Mouse (Mus musculus) CH12.LX (cell line): ENCODE measurements at regions not wholly inside any gene's neighbourhood (a gene's known extent, or its start where the extent isn't known, plus 50 kb on each side); places are given as distances from the start of the nearest gene placed in this dataset.

Source experiments
- CHD1 ChIP-seq: IDR thresholded peaks from 2 replicates; pipeline ENCODE4 v1.6.1; 2012; ENCODE audit warnings: low read depth, low read length, improper control_type of control experiment, inconsistent platforms
- CTCF ChIP-seq, 2 experiments: IDR thresholded peaks in 1 of 2; conservative IDR thresholded peaks in 1 of 2; 2 replicates each; pipeline ENCODE4 v1.5.1; 2011 to 2012; ENCODE audit warnings: low read depth in 2 of 2, low read length in 2 of 2, improper control_type of control experiment in 1 of 2, inconsistent platforms in 1 of 2, mild to moderate bottlenecking in 1 of 2, moderate library complexity in 1 of 2
- EP300 ChIP-seq: IDR thresholded peaks from 2 replicates; pipeline ENCODE4 v1.6.1; 2011; ENCODE audit warnings: low read length, improper control_type of control experiment
- HCFC1 ChIP-seq: IDR thresholded peaks from 2 replicates; pipeline ENCODE4 v1.6.1; 2012; ENCODE audit warnings: low read depth, mild to moderate bottlenecking, inconsistent platforms, low read length, improper control_type of control experiment
- POLR2A ChIP-seq: IDR thresholded peaks from 2 replicates; pipeline ENCODE4 v1.6.1; 2011; ENCODE audit warnings: low read depth, mild to moderate bottlenecking, improper control_type of control experiment, low read length
- POLR2AphosphoS2 ChIP-seq: IDR thresholded peaks from 2 replicates; pipeline ENCODE4 v1.6.1; 2011; ENCODE audit warnings: low read depth, low read length, improper control_type of control experiment
- RCOR1 ChIP-seq: conservative IDR thresholded peaks from 2 replicates; pipeline ENCODE4 v1.6.1; 2012; ENCODE audit warnings: low read depth, mild to moderate bottlenecking, inconsistent platforms, low read length, improper control_type of control experiment
- TBP ChIP-seq: conservative IDR thresholded peaks from 2 replicates; pipeline ENCODE4 v1.6.1; 2011; ENCODE audit warnings: low read depth, low read length, improper control_type of control experiment
- TCF12 ChIP-seq: IDR thresholded peaks from 2 replicates; pipeline ENCODE4 v1.6.1; 2014; ENCODE audit warnings: low read depth, mild to moderate bottlenecking, inconsistent platforms, low read length, improper control_type of control experiment

DNA sequence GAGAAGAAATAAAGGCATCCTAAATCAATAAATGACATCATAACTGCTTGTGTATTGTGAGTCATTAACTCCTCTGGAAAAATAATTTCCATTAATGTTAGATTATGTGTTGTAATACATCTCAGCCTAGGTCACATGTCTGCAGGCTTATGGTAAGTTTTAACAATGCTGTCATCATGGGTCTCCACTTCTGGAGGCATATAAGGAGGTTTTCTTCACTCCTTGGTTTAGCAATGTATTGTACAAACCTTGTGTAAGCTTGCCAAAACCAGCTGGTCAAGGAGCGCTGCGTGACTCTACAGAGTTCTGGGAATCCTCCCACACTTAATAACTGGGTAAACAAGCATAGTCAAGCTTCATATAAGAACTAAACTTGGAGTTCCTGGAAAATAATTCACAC is 529.5 kb upstream of the Hsf2 start:
- TF ChIP-seq EP300: no peak
- TF ChIP-seq CTCF (conservative IDR thresholded peaks at IDR 0.05 in 1 of 2, IDR thresholded peaks at IDR 0.05 in 1 of 2; ENCODE audit: low read depth in 2 of 2, low read length in 2 of 2): no peak
- TF ChIP-seq CHD1: no peak
- no peak for TF ChIP-seq TBP
- no peak for TF ChIP-seq POLR2A
- TF ChIP-seq HCFC1: no peak
- no peak for TF ChIP-seq RCOR1
- no peak for TF ChIP-seq TCF12
- no peak for TF ChIP-seq POLR2AphosphoS2
